Mouse (Mus musculus) spleen, adult 2 months (tissue): ENCODE results near the gene Insig1.

ENCODE experiments used
- CTCF ChIP-seq: fragments of 200-500 bp; IDR thresholded peaks from 2 replicates; pipeline ENCODE4 v1.5.1; 2011; ENCODE audit warnings: mild to moderate bottlenecking, inconsistent platforms; ENCODE audit not compliant: insufficient read depth, insufficient read length, insufficient replicate concordance; ENCODE audit errors: extremely low read depth
- POLR2A ChIP-seq: fragments of 200-500 bp; IDR thresholded peaks from 2 replicates; pipeline ENCODE4 v1.6.1; 2011; ENCODE audit warnings: low read depth, low read length, inconsistent platforms

- TF ChIP-seq CTCF: no peak
- no peak for TF ChIP-seq POLR2A
These were observed 10.7 kb downstream of the Insig1 start for GRCm38 (mm10) chr5:28081822-28082221.
